Mouse (Mus musculus): ENCODE data around the gene Cyth1.

DNA sequence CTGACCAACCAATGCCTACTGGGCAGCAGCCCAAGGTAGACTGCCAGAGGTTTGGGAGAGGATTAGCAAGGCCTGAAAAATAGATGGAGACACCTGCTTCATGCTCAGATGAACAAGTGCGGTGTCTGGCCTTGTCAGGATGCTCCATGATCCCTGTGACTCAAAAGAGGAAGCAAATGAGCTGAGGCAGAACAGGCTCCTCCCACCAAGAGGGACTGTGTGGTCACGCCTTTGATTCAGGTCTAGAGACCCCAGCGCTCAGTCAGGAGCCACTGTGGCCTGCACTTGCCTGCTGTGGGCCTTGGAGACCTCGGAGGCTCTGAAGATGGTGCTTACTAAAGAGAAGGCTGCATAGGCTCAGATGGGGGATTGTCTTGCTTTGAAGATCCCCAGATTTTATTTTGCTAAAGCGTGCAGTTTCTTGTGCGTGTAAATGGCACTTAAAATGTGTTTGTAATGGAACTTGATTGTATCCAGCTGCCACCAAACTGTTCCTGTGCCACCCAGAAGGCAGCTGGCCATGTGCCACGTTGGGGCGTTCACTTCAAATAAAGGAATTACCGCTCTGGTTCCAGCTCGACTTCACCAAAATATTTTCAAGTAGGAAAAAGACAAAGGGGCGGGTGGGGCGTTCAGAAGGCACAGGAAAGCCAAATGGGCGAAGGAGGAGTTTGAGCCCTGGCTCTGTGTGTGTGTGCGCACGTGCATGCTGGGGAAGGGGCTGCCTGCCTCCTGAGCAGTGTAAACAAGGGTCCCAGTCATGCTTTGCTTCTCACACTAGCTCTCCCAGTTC, 6.0 kb upstream of the Cyth1 start:
- TF ChIP-seq ZMIZ1 (IDR thresholded peaks at IDR 0.05; ENCODE audit: low read depth, low read length) (no peak), BHLHE40 (IDR thresholded peaks at IDR 0.05; ENCODE audit: borderline replicate concordance, low read depth, low read length) (no peak), CTCF (IDR thresholded peaks at IDR 0.05 in 2 of 3, conservative IDR thresholded peaks at IDR 0.05 in 1 of 3; ENCODE audit: control insufficient read depth in 1 of 3, insufficient read depth in 1 of 3, low read depth in 2 of 3, low read length in 3 of 3, poor library complexity in 1 of 3, severe bottlenecking in 1 of 3) (no peak), POLR2A (IDR thresholded peaks at IDR 0.05; ENCODE audit: control insufficient read depth in 1 of 2, insufficient read depth in 1 of 2, low read depth in 1 of 2, low read length in 2 of 2, poor library complexity in 1 of 2) (no peak), MAZ (IDR thresholded peaks at IDR 0.05; ENCODE audit: low read depth, low read length) (no peak), MAFK (IDR thresholded peaks at IDR 0.05; ENCODE audit: borderline replicate concordance, low read depth, low read length) (no peak), MEF2A (IDR thresholded peaks at IDR 0.05; ENCODE audit: extremely low read depth, insufficient replicate concordance, low read depth, low read length, poor library complexity, severe bottlenecking) (no peak), NELFE (IDR thresholded peaks at IDR 0.05; ENCODE audit: low read depth, low read length) (no peak), POLR2AphosphoS2 (IDR thresholded peaks at IDR 0.05; ENCODE audit: low read length) (no peak), TAL1 (IDR thresholded peaks at IDR 0.05; ENCODE audit: low read length) (no peak), MAX (IDR thresholded peaks at IDR 0.05; ENCODE audit: low read length) (no peak), MXI1 (IDR thresholded peaks at IDR 0.05; ENCODE audit: low read depth, low read length) (no peak), EP300 (IDR thresholded peaks at IDR 0.05; ENCODE audit: low read depth in 1 of 2, low read length in 2 of 2) (no peak)

Data from MEL (cell line).